Mouse (Mus musculus): ENCODE results near the gene Gpr83. TPM values are rescaled to one million over a fixed set of nuclear protein-coding genes. Genes with fewer than 3 reads are reported as not detected.
"Not testable (repeated sequence)": the region's sequence is repeated elsewhere in the genome, so short reads cannot be mapped to it uniquely, and the experiment has no call there.

The Gpr83 gene
- total RNA-seq, 2 experiments from 2014 or later: 0.75 to 1.1 TPM

DNA sequence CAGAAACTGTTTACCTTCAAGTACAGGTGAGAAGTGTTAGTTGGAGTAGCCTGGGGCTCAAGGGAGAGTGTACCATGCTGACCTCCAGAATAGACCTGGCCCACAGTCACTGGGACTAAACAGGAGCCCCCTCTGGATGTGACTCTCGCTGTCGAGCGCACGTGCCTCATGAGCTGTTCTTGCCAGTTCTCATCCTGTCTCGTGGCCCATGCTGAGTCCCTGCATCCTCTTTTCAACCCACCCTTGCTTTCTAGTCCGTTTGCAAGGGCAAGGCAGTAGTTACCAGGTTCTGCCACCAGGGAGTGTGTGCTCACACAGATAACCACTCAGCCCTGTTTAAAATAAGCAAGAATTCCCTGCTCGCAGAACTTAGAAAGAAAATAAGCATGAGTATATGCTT is 6.9 kb downstream of the Gpr83 start:
- peak in 1 of 2 experiments; percentile 58 for DNase-seq (ENCODE audit: low spot score in 2 of 2)

DNA sequence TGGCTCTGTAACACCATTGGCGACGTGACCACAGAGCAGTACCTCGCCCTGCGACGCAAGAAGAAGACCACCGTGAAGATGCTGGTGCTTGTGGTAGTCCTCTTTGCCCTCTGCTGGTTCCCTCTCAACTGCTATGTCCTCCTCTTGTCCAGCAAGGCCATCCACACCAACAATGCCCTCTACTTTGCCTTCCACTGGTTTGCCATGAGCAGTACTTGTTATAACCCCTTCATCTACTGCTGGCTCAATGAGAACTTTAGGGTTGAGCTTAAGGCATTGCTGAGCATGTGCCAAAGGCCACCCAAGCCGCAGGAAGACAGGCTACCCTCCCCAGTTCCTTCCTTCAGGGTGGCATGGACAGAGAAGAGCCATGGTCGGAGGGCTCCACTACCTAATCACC is 8.3 kb downstream of the Gpr83 start:
- DNase-seq (ENCODE audit: low spot score in 2 of 2): no peak

GRCm38 (mm10) chr9:14870377-14870776 is 10.4 kb downstream of the Gpr83 start:
- DNase-seq (ENCODE audit: low spot score in 2 of 2): no peak

DNA sequence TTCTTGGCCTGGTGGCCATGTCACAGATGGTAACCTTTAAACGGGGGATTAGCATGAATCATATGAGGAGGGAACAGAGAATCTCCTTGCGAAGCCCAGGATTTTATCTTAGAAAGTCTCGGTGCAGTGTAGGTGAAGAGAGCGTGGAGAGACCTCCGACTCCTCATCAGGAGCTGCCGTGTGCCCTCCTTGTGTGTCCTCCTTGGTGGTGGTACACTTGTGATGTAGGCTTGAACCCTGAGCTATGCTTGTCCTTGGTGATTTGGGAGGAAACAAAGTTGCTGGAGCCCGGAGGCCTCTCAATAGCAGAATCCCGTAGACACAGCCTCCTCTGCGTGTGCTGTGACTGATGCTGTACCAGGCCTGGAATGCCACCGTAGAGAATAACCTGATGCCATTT is 10.8 kb downstream of the Gpr83 start:
- no peak for DNase-seq (ENCODE audit: low spot score in 2 of 2)

DNA sequence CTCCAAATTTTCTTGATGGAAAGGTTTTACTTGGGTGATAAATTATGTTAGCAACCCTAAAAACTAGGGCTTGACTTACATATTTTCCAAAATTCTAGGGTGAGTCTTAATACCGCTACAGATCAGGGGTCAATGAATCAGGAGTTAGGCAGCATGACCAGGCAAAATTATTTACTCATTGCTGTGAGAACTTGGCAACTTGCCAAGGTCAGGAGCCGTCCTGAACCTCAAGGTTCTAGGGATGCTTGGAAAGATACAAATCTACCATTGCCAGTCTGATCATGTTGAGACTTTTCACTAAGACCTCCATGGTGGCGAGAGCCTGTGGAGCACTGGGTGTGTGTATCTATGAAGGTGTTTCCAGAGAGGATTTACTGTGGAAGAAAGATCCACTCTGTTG is 11.5 kb downstream of the Gpr83 start:
- no peak for DNase-seq (ENCODE audit: low spot score in 2 of 2)

GRCm38 (mm10) chr9:14872181-14872930 is 12.3 kb downstream of the Gpr83 start:
- DNase-seq (ENCODE audit: low spot score in 2 of 2): no peak

GRCm38 (mm10) chr9:14875743-14876507 is 15.9 kb downstream of the Gpr83 start:
- no peak for DNase-seq (ENCODE audit: low spot score in 2 of 2)

- DNase-seq (ENCODE audit: low spot score in 2 of 2): not testable (repeated sequence)
Observed at GRCm38 (mm10) chr9:14876566-14876965, 16.6 kb downstream of the Gpr83 start.

- DNase-seq (ENCODE audit: low spot score in 2 of 2): no peak
Observed at GRCm38 (mm10) chr9:14884641-14885040, 24.6 kb downstream of the Gpr83 start.

GRCm38 (mm10) chr9:14885151-14885550 is 25.1 kb downstream of the Gpr83 start:
- no peak for DNase-seq (ENCODE audit: low spot score in 2 of 2)

DNA sequence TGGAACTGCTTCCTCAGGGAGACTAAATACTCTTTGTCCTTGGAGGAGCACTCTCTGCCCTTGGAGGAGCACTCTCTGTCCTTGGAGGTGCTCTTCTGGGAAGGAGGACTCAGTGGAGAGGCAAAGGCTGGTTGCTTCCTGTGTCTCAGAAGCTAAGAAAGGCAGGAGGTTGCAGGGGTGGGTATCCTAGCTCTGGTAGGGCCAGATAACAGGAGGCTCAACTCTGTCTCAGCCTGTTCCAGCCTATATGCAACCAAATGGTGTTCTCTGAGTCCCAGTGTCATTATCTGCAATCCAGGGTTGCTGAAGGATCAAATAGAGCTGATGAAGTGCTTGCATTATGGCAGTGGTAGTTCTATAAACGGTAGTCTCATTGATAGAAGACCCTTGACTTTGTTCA is 25.9 kb downstream of the Gpr83 start:
- no peak for DNase-seq (ENCODE audit: low spot score in 2 of 2)

- no peak for DNase-seq (ENCODE audit: low spot score in 2 of 2)
Observed at GRCm38 (mm10) chr9:14887787-14888382, 27.9 kb downstream of the Gpr83 start.

DNA sequence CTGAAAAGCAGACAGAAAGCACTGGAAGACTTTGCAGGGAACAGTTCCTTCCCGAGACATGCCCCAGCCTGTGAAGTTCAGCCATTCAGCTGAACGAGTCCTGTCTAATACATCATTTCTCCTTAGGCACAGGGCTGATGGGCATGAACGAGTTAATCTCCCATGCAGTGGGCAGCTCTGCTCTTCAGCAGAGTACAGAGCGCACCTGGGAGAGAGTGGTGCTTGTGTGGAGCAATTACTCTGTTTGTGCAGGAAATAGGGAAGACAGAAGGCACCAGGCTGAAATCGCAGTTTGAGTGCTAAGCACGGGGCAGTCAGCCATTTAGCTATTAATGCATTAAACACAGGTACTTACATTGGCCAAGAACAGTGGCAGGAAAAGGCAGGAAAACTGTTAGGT is 28.7 kb downstream of the Gpr83 start:
- DNase-seq (ENCODE audit: low spot score in 2 of 2): no peak

- DNase-seq (ENCODE audit: low spot score in 2 of 2): no peak
Observed at GRCm38 (mm10) chr9:14890699-14891098, 30.7 kb downstream of the Gpr83 start.

GRCm38 (mm10) chr9:14891891-14892290 is 31.9 kb downstream of the Gpr83 start:
- no peak for DNase-seq (ENCODE audit: low spot score in 2 of 2)

DNA sequence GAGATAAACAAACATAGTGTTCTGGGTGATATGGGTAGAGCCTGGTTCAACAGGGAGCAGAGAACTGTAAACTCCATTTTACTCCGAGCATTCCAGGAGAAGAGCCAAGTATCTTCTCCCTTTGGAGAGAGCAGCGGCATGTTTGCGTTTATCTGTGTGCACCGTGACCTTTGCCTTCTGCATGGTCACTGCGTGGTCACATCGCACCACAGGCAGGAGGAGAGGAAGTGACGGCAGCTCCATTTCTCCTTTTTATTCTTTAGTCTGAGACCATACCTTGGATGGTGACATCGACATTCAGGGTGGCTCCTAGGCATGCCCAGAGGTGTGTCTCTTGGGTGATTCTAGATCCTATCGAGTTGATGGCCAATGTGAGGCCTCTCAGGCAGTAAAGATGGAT is 33.4 kb downstream of the Gpr83 start:
- no peak for DNase-seq (ENCODE audit: low spot score in 2 of 2)

DNA sequence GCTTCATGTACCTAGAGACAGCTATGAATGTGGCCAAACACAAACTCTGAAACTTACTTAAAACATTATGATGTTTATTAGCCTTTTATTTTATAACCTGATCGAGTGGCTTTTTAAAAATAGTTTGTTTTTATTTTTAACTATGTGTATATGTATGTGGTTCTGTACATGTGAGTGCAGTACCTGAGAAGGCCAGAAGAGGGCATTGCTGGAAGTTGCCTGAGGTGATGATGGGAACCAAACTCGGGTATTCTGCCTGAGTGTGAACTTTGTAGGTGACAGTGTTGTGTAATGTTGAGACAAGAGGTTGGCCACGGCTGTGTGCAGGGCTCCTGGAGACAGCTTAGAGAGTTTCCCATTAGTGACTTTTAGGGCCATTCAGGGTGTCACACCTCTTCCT is 34.6 kb downstream of the Gpr83 start:
- no peak for DNase-seq (ENCODE audit: low spot score in 2 of 2)

DNA sequence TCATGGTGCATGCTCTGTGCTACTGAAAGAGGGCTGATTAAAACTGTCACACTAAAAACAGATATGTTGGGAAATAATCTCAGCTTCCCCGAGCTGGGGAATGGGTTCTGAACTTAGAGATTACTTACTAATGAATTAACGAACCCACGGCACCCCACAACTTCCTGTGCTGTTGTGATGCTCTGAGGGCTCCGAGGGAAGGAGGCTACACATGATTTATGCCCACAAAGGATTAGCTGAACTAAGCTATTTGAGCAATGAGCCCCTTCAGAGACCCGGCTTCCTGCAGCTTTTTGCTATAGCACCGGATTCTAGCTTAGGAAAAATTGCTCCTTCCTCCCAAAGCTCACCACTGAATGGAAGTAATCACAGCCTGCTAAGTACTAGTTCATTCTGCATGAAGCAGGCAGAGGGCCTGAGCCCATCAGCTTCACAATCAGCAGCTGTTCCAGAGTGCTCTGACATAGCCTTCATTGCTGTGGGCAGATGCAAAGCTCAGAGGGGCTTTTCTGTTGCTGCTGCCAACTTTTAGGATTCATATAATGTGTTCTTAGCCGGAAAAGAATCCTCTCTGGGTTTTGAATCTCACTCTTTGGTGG is 35.3 kb downstream of the Gpr83 start:
- no peak for DNase-seq (ENCODE audit: low spot score in 2 of 2)

DNA sequence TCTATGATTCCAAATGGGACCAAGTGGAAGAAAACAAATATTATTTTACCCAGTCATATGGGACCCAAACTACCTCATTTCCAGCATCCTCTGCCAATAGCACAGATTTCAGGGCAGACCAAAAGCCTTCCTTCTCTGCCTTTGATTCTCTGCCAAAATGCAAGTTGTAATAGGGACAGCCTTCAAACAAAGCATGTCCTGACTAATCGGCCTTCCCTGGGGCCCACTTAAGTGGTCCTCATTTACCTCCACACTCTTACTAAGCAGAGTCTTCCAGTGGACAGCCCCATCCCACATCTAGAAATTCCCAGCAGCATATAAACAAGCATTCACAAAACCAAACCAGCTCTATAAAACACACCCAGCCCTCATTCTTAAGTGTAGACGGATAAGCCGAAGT is 37.1 kb downstream of the Gpr83 start:
- DNase-seq (ENCODE audit: low spot score in 2 of 2): no peak

GRCm38 (mm10) chr9:14901757-14902156 is 41.7 kb downstream of the Gpr83 start:
- DNase-seq (ENCODE audit: low spot score in 2 of 2): no peak

DNA sequence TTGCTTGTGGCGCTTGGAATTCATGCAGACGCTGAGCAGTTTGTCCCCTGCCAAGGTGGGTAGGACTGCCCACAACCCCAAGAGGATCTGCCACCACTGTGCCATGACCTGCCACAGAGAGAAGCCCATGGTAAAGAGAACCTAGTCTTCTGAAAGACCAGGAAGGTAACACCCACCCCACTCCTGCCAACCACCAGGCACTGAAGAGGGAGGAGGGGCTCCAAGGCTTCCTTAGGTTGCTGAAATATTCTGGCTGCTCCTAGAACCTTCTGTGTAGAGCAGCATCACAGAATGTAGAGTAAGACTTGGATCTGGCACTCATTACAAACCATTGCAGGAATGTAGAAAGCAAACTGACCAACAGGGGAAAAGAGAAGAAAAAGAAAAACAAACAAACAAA is 42.4 kb downstream of the Gpr83 start:
- no peak for DNase-seq (ENCODE audit: low spot score in 2 of 2)

DNA sequence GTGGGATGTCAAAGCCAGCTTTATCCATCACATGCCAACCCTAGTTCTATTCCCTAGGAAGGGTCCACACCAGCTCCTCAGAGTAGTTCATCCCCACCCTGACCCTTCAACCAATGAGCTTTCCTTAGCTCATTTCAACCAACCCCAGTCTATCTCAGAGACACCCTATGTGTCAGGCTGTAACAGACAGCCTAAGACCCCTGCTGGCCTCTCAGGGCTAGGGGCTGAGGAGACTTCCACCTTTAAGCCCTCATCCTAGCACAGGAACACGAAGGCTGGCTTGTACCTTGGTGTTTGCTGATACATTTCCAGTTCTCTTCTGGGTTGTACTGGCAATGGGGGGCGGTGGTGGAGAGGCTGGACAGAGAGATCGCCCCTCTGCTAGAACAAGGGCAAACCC is 43.0 kb downstream of the Gpr83 start:
- DNase-seq (ENCODE audit: low spot score in 2 of 2): no peak

Measured in gastrocnemius, postnatal 4 days (tissue).